In genomic region chr12:99562867-99563189, GRCm38 (mm10) we compare ENCODE assay signal across 9 mouse cellular contexts. TPM values are rescaled to one million over a fixed set of nuclear protein-coding genes. Genes with fewer than 3 reads are reported as not detected.
DNase-seq lines count a peak whose midpoint lies in the region; ATAC-seq and TF ChIP-seq lines count a peak whose summit lies in the region.
"Had no signal": no experiment of that assay in that cellular context is flagged by ENCODE, and none has a peak within 500 bp of the region (broad histone marks: within the 10 kb centered on the region; RNA-seq: fewer than 3 reads in every experiment).

No protein-coding gene starts in this region.

- peaks cover 10% of the 10 kb centered on the region; the same call in 1 of the 2 replicates for H3K4me1 ChIP-seq in cerebellum, adult 2 months (ENCODE audit: control insufficient read depth, insufficient read depth, low read length)
- H3K4me1 ChIP-seq in forebrain, embryonic 15.5 days: peaks cover 34% of the 10 kb centered on the region

- peak overlapping the region; percentile 54 for H3K4me2 ChIP-seq in forebrain, embryonic 15.5 days (replicated peaks)

- peak overlapping the region; percentile 76 for H3K4me3 ChIP-seq in cerebellum, adult 2 months (replicated peaks; ENCODE audit: insufficient read depth, low read depth, low read length)
- peak overlapping the region; percentile 70 for H3K4me3 ChIP-seq in forebrain, embryonic 15.5 days

- no peaks in the 10 kb centered on the region for H3K36me3 ChIP-seq in forebrain, embryonic 15.5 days
- H3K36me3 ChIP-seq: G1E had no signal

- no peak for ATAC-seq in forebrain, embryonic 15.5 days (replicated peaks)
- ATAC-seq in frontal cortex, adult (ENCODE audit: low TSS enrichment): no peak

- H3K9me3 ChIP-seq in forebrain, embryonic 15.5 days: no peaks in the 10 kb centered on the region

- under 1% methylated on average over 10 of the region's 10 CpGs for WGBS in cerebellum, adult 2 months
- under 1% methylated on average over 10 of the region's 10 CpGs for WGBS in forebrain, embryonic 15.5 days

- DNase-seq in cerebellum, adult 2 months: peak in 1 of 2 experiments; percentile 31
- DNase-seq in cerebellum, adult 8-10 months: no peak
- peak; percentile 20 for DNase-seq in NIH3T3 (ENCODE audit: low read depth)
- DNase-seq in kidney, adult 9 months: peak; percentile 64
- DNase-seq in mesoderm, embryonic 11.5 days (ENCODE audit: low read depth, low spot score): peak; percentile 37
- no peak for DNase-seq in spleen, postnatal 4 days (ENCODE audit: low spot score in 2 of 2)

- no peak for TF ChIP-seq POLR2A in cerebellum, adult 2 months (IDR thresholded peaks at IDR 0.05; ENCODE audit: borderline replicate concordance, insufficient read depth, low read length)

- H3K27me3 ChIP-seq in cerebellum, adult 2 months (ENCODE audit: control insufficient read depth, insufficient read depth, low read length): no peaks in the 10 kb centered on the region
- H3K27me3 ChIP-seq in forebrain, embryonic 15.5 days: no peaks in the 10 kb centered on the region

- H3K27ac ChIP-seq in cerebellum, adult 2 months (ENCODE audit: insufficient read depth, low read length): no peak overlapping the region; the same call in 1 of the 2 replicates
- H3K27ac ChIP-seq in forebrain, embryonic 15.5 days (replicated peaks): peak overlapping the region; percentile 82

- peak overlapping the region; percentile 71 for H3K9ac ChIP-seq in forebrain, embryonic 15.5 days (replicated peaks)

- TF ChIP-seq CTCF in cerebellum, adult 2 months (IDR thresholded peaks at IDR 0.05; ENCODE audit: borderline replicate concordance, insufficient read depth, low read depth, low read length): no peak

RNA-seq across cellular contexts. Expression of gene Foxn3, which starts 0.6 kb away (rescaled TPM):
- polyA plus RNA-seq in cerebellum, adult 2 months (2012; rRNA removed): 58.2 and 61.5 TPM in 2 replicates
- 86.4 and 90.5 TPM in 2 replicates for polyA plus RNA-seq in forebrain, embryonic 15.5 days (2015; fragmentation: Nextera tagmentation; extraction: Ambion mirVana)

Comparison
In these comparisons a context has a peak if more than half of its experiments do, and no peak if none do; other contexts are left out.
1. DNase-seq: peak in NIH3T3 (single experiment), kidney, adult 9 months (single experiment) and mesoderm, embryonic 11.5 days (single experiment); none in cerebellum, adult 8-10 months (single experiment) and spleen, postnatal 4 days (0 of 2).